Mouse (Mus musculus): ENCODE measurements around the gene S100a14. TPM values are rescaled to one million over a fixed set of nuclear protein-coding genes. Genes with fewer than 3 reads are reported as not detected.

S100a14 gene
- not detected in 2 replicates for polyA plus RNA-seq (2012)

- no peak for TF ChIP-seq GATA1 (IDR thresholded peaks at IDR 0.05; ENCODE audit: low read length)
Observed at GRCm38 (mm10) chr3:90526580-90526979, at the start of gene S100a14. S100a14 (plus strand) TSS chr3:90526856.

GRCm38 (mm10) chr3:90486998-90487397 lies 39.7 kb upstream of the S100a14 start:
- no peak for TF ChIP-seq GATA1 (IDR thresholded peaks at IDR 0.05; ENCODE audit: low read length)

GRCm38 (mm10) chr3:90488576-90488975 lies 38.1 kb upstream of the S100a14 start:
- no peak for TF ChIP-seq GATA1 (IDR thresholded peaks at IDR 0.05; ENCODE audit: low read length)

DNA sequence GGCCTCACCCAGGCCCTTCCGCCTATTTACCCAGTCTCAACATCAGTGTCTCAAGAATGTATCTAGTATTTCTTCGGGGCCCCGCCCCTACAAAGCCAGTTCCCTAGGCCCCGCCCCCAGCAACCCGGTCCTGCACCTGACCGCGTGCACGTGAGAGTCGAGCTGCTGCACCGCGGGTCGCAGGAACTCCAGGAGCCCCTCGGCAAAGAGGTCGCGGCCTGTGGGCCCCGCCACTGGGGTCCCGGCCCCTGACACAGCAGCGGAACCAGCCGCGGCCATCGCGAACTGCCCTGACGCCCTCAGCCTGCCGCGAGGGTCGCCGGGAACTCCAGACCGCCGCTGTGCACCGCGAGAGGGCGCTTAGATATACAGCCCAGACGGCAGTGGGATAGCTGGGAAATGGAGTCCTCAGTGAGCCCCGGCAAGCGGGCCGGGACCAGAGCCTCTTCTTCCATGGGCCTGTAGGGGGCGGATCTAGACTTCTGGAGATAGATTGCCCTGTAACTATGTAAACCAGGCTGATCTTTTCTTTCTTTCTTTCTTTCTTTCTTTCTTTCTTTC lies 35.9 kb upstream of the S100a14 start, which contains the start of gene Snapin:
TSS of gene Snapin (minus strand) at position 338 of the 561 bp plus-strand sequence.
- no peak for TF ChIP-seq GATA1 (IDR thresholded peaks at IDR 0.05; ENCODE audit: low read length)

DNA sequence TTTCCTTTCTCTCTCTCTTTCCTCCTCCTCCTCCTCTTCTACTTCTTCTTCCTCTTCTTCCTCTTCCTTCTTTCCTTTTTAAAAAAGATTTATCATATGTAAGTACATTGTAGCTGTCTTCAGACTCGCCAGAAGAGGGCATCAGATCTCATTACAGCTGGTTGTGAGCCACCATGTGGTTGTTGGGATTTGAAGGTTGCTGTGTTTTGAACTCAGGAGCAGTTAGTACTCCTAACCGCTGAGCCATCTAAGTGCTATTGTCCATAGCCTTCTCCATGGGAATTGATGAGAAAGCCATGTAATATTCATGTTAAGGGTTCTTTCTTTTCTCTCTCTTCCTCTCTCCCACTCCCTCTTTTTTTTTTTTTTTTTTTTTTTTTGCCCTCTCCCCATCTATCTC lies 35.3 kb upstream of the S100a14 start:
- no peak for TF ChIP-seq GATA1 (IDR thresholded peaks at IDR 0.05; ENCODE audit: low read length)

GRCm38 (mm10) chr3:90493831-90494540 lies 32.7 kb upstream of the S100a14 start:
- no peak for TF ChIP-seq GATA1 (IDR thresholded peaks at IDR 0.05; ENCODE audit: low read length)

DNA sequence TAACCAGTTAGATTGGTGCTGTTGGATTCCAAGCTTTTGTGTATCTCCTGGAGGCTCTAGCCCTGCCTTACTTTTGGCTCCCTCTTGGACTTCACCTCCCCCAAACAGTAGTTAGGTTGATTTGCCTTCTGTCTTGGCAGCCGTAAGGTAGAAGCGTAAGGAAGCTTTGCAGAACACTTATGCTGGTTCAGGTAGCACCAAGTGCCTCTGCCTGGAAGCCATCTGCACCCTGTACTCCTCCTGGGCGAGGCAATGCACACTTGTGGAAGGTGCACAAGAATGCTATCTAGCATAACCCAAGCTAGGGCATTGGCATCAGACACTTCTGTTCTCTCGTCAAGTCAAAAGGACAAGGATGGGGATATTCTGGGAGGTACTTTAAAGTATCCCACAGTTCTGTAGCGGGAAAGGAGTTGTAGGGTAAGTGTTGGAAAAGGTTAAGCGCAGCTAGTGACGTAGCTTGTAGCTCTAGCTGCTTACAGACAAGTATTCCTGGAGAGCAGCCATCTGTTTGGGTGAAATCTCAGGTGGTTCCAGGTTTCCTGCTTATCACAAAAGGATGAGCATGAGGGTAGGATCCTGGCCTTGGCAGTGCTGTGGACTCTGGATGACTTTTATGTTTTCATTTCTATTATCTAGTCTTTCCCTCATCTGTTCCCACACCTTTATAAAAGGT lies 30.7 kb upstream of the S100a14 start:
- TF ChIP-seq GATA1 (IDR thresholded peaks at IDR 0.05; ENCODE audit: low read length): no peak

GRCm38 (mm10) chr3:90497597-90497996 lies 29.1 kb upstream of the S100a14 start:
- TF ChIP-seq GATA1 (IDR thresholded peaks at IDR 0.05; ENCODE audit: low read length): no peak

- no peak for TF ChIP-seq GATA1 (IDR thresholded peaks at IDR 0.05; ENCODE audit: low read length)
Observed at GRCm38 (mm10) chr3:90503444-90503843, 23.2 kb upstream of the S100a14 start.

- no peak for TF ChIP-seq GATA1 (IDR thresholded peaks at IDR 0.05; ENCODE audit: low read length)
Observed at GRCm38 (mm10) chr3:90505216-90505615, 21.4 kb upstream of the S100a14 start.

DNA sequence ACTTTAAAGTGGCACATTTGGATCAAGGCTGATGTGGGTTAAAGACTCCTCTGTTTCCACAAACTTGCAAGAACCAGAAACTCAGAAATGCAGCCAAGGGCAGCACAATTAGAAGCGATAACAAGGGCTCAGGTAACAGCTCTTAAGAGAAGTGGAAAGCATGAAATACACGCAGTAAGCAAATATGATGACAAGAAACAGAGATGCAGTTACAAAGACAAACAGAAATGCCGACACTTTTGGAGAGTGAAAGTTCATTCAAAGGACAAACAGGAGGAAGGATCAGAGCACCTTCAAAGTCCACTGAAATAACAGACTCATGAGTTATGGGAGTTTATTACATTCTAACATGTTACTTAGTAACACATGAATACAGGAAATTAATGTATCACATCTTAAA lies 20.3 kb upstream of the S100a14 start:
- no peak for TF ChIP-seq GATA1 (IDR thresholded peaks at IDR 0.05; ENCODE audit: low read length)

- no peak for TF ChIP-seq GATA1 (IDR thresholded peaks at IDR 0.05; ENCODE audit: low read length)
Observed at GRCm38 (mm10) chr3:90508287-90508949, 18.2 kb upstream of the S100a14 start.

DNA sequence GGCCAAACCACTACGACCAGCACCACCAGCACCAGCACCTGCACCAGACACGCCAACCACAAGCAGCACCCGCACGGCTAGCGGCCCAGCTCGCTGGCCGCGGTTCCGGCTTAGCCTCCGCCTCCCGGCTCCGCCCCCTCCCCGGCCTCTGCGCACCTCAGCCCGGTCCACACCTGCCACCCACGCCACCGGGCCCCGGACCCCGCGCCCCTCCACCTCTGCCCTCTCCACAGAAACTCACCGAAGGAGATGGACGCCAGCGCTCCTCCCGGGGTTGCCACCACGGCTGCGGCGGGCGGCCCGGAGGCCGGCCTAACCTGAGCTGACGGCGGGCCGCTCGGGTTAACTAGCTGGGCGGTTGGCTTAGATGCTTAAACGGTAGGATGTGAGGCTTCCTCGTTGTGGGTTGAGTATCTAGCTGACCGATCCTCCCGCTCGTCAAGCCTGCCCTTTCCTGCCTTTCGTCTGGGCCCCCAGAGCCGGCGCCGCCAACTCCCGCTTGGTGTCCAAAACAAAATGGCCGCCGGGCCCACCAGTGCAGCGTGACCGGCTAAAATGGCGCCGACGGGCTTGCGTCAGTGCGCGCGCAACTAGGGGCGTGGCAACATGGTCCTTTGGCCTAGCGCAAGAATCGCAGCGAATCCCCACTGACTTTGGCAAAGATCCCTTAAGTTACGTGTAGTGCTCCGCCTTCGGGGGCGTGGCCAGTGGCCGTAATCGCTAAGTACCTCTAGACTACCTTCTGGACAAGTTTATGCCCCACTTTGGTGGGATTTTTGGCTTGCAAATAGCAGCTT lies 17.5 kb upstream of the S100a14 start, which contains the start of gene Chtop:
TSS of gene Chtop (minus strand) at position 549 of the 797 bp plus-strand sequence.
- no peak for TF ChIP-seq GATA1 (IDR thresholded peaks at IDR 0.05; ENCODE audit: low read length)

DNA sequence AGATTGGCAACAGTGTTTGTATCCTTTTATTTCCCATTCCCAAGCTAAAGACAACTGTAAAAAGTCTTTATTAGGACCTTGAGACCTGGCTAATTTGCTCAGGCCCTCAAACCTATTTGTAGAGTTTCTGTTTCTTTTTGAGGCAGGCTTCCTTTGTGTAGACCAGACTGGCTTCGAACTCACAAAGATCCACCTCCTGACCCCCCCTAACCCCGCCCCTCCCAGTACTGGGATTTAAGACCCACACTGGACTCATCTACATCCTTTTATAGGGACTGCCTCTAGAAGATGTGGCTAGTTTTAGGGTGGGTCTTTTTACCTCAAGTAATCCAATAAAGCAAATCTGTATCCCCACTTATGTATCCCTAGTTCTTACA lies 16.9 kb upstream of the S100a14 start:
- TF ChIP-seq GATA1 (IDR thresholded peaks at IDR 0.05; ENCODE audit: low read length): no peak

GRCm38 (mm10) chr3:90512276-90512675 lies 14.4 kb upstream of the S100a14 start:
- TF ChIP-seq GATA1 (IDR thresholded peaks at IDR 0.05; ENCODE audit: low read length): no peak

Data from G1E-ER4 (cell line).